Mouse (Mus musculus): ENCODE data around the gene Kifap3.

Kifap3 gene

DNA sequence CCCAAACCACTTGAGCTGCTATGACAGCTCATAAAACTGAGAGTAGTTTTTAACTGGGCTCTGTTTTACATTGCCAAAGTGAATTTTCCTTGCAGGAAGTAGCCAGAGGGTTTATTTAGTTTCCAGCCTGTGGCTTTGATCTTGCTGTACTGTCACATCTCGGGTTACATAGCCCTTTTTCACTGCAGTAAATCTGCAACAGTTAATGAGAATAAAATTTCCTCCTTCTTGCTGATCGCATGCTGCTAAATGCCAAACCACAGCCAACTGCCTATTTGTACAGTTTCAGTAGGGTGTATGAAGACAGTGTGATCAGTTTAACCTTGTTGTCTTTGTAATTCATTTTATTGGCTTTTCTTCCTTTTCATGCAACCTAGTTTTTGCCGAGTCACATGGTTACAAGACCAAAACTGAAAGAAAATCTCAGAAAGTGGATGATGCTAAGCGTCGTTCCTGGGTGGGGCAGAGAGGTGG, 118.9 kb downstream of the Kifap3 start:
- no peak for DNase-seq

DNA sequence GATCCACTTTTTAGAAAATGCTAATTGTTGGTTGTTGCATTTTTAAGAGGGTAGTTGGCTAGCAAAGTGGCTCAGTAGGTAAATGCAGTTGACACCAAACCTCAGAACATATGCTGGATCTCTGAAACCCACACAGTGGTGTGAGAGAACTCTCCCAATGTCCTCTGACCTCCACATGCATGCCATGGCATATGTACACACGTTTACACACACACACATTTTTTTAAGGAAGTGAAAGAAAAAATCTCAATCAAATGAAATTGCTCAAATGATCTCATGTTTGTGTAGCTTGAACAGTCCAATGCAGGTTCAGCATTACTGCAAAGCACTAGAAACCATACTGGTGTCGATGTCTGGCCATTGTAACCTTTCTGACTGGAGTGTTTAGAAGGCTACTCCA, 120.2 kb downstream of the Kifap3 start:
- no peak for DNase-seq

DNA sequence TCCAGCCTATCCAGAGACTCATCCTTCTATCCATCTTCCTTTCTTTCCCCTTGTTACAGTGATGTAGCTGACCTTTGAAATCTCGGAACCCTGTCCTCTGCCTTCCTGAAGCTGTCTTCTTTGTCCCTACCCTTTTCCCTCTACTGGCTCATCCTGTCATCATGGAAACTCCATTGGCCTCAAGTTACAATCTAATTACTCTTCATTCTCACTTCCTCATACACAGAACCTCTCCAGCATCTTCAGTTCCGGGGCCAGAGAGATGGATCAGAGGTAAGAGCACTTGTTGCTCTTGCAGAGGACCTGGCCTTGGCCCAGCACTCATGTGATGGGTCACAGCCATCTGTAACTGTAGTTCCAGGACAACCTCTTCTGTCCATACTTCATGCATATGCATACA, 120.8 kb downstream of the Kifap3 start:
- DNase-seq, result no peak

DNA sequence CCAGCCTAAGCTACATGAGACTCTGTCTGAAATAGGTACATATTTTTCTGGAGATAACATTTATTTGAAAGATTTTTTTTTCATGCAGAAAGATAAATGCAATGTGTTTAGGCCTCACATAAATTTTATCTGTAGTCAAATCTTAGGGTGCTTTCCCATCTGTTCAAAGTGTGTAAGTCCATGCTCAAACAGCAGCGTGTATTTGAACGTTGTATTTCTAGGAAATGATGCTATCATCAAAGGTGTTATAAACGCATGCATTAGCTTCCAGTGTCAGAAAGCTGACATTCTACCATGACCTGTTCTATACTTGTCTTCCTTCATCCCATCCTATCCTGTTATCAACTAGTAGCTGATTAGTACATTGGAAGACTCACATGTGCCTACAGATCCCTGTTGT, 124.0 kb downstream of the Kifap3 start:
- no peak for DNase-seq

DNA sequence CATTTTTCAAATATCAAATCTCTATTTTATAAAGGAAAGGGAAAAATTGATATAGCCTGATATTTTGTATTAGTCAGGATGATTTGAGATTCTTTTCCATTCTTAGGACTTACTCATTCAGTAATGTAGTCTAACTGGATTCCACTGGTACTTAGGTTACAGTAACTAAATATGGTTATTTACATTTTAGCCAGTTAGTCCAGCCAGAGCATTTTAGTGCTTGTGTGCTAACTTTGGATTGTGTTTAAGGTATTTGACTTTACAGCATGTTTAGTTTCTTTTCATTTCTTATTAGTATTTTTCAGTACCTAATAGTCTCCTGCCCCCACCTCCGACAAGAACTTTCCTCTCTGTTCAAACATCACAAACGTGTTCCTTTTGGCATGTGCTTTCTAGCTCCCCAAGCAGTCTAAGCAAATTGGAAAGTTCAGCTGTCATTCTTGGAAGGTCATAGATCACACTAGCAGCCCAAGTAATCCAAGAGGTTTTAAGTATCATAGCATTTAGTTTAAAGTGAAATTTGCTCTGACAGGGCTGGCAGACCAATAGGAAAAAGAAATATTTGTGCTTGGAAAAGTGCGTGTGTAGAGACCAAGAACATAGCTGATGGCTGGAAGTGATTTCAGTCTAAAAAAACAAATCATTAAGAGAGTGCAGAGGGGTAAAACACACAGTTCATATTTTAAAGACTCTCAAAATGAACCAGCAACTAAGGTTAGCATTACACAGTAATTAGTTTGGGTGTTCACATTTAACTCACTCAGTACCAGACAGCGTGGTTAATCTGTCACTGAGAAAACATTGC, 127.8 kb downstream of the Kifap3 start:
- DNase-seq, result no peak

DNA sequence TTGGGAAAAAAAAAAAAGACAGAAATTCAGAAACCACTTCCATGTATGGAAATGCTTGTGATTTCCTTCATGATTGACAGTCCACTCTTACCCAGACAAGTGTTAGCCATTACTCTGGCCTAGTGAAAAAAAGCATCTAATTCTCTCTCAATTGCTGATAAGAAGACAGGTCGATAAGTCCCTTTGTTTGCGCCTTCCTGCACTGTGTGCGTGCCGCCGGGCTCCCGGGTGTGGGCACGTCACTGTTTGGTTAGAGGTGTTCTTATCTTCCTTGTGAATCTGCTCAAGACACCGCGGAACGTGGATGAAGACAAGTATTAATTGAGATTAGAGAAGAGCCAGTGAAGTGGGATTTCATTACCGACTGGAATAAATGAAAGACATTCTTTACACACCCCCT, 129.0 kb downstream of the Kifap3 start:
- DNase-seq, result no peak

DNA sequence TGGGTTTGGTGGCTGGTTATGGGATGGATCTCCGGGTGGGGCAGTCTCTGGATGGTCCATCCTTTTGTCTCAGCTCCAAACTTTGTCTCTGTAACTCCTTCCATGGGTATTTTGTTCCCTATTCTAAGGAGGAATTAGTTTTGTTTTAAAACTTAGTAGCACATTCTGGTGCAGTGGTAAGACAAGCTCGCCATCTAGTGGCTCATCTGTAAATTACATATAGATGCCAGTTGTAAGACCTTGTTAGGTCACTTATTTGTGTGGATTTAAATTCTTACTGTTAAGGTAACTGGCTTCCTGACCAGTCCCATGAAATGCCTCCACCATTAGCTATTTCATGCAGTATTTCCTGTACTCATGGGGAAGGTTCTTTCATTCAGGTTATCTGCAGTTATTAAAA, 131.0 kb downstream of the Kifap3 start:
- peak; percentile 39 for DNase-seq

DNA sequence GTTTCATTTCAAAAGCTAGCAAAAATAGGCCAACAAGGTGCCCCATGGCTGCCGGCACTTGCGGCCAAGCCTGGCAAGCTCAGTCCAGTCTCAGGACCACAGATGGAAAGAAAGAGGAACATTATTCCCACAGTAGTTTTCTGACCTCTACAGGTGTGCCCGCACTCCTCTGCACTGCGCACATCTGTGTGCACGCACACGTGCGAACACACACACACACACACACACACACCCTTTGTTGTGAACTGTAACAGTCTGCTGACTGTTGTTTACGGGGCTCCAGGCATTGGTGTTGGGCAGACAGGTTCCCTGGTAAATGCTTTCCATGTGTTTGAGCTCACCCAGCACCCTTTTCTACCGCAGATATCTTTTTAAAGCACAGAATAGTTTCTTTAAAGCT, 131.4 kb downstream of the Kifap3 start:
- no peak for DNase-seq

DNA sequence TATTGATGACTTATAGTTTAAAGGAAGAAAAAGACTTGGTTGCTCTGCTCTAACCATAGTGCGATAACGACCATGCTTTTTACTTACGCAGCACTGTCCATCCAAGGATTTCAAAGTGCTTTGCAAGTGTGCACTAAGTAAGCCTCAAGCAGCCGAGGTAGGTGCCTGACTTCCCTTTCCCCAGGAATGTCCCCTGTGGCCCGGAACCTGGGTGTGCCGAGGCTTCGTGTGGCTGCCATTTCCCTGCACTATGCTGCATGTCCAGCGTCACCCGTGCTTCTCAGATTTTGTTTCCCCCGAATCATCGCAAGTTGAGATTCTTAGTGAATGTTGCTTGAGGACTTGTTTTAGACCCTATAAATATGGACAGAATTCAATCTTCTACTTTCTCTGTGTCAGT, 132.6 kb downstream of the Kifap3 start:
- no peak for DNase-seq

DNA sequence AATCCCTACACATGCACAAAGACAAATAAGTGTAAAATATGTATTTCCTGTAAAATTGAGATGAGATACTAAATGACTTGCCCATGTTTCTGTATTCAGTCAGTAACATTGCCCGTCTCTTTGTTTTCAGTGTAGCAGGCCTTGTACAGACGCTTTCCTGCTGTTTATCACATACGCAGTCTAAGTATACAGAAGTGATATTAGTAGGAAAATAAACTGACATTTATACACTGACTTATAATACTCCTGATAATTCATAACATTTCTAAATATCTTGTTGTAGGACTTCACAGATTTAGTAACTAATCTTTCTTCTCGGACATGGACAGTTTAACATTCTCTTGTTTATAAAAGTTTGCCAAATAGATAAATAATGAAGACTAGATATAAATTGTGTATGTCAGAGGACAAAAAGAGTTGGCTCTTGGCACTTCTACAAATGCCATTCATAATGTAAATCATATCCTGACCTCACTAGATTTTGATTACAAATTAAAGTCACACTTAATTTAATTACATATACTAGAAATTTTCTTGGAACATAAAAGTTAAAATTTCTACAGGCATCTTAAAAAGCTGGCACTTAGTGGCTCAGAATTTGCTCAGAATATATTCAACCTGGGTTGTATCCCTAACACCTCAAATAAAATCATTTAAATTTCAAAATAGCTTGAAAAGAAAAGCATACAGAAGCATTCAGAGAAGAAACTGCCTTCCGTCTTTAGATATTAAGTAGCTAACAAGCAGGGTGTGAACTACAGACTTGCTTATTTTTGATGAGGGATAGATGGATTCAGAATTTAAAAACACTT, 138.2 kb downstream of the Kifap3 start:
- DNase-seq, result no peak

DNA sequence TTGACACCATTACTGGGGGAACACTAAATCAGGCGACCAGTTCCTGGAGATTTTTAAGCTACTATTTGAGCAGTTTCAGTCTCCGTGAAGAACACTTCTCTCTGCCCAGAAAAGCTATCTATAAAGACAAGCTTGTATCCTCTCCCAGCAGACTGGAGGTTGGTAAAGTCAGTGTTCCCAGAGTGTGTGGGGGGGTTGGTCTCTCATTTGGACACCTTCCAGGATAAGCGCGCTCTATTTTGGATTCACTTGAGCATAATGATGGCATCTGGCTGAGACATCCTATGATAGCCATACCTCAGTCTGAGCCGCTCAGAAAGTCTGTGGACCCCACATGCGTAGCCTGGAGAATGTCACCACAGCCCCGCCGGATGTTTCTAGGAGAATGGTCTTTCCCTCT, 144.7 kb downstream of the Kifap3 start:
- DNase-seq, result no peak

DNA sequence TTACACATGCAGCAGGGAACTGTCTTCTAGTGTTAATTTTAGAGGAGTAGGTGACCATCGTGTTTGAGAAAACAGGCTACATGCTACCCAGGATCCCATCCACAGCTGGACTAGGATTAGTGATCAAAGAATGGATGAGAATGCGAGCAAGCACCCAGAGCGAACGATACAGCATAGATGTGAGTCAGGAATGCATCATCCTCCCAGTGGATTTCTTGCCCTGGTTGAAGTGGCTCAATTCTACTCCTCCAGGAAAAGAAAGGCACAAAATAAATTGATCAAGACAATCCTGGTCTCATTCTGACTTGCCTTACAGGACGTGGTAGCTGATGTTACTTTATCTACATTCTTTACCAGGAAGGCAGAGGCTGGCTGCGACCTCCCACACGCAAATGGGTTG, 149.5 kb downstream of the Kifap3 start, which contains the start of gene Scyl3:
TSS of gene Scyl3 (plus strand) at position 255 of the 400 bp plus-strand sequence.
- DNase-seq, result no peak

DNA sequence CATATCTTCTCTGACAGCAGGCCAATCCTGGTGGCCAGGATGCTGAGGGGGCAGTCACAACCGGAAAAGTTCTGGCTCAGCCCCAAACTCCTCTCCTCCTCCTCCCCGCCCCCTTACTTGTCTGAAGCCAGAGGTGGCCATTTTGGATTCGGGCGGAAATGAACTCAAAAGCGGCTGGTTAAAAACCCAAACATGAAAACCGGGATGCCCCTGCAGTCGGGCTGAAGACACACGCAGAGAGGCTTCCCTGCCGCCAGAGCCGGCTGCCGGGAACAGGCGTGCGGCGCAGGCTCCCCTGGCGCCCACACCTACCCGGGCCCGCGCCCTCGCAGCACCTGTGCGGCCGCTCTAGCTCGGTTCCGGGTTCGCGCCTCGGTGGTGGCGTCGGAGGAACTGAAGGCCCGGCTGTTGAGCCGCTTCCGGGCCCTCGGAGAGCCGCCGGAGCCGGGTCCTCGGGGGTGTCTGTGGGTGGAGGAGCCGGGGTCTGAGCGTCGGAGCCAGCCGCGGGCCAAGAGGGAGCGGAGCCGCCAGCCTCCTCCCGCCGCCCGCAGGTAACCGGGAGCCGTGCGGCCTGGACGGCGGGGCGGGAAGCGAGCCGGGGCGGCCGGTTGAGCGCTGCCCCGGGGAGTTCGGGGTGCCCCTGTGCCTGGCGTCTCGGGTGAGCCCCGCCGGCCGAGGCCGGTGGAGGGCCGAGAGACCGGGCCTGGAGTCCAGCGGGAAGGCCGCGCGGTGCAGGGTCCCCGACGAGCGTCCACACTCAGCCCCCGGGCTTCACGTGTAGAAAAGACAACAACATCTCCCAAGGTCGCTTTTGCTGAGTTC, 150.5 kb downstream of the Kifap3 start:
- peak; percentile 94 for DNase-seq

DNA sequence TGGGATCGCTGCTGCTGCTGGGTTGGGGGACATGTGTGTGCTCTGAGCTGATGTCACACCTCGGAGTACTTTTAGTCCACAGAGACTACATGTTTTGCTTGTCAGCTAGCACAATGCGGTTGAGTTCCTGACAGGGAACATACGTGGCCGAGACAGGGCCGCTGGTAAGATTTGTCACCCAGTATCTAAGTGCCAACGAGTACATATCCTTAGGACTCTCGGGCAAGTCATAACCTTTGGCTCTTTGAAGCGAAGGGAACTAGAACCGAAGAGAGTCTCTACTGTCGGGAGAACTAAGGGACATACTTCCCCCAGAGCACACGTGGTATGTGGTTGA, 151.0 kb downstream of the Kifap3 start:
- no peak for DNase-seq

DNA sequence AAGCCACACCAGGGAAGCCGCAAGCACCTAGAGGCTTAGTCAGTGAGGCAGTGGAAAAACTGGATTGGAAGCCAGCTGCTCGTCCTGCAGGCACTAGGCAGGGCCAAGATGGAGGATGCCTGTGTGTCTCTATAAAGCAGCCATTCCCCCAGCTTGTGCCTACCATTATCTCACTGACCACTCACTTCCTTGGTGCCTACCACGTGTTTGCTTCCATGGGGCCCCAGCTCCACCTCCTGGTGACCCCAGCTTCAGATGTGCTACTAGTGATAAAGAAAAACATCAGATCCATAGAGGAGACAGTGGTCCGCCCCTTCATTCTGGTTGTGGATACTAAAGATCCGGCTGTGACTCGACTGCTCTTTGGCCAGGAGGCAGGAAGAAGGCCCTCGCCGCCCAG, 152.4 kb downstream of the Kifap3 start:
- DNase-seq, result no peak

DNA sequence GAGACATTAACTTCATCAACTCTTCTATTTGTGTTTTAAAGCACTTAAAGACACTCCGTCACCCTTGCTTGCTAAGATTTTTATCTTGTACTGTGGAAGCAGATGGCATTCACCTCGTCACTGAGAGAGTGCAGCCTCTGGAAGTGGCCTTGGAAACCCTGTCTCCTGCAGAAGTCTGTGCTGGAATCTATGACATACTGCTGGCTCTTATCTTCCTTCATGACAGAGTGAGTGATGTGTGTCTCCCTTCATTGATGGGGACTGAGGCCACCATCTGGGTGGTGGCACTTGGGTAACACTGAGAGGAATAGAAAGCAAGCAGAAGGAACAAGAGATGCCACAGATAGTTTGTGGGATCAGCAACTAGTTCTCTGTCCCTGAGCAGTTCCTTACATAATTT, 155.2 kb downstream of the Kifap3 start:
- no peak for DNase-seq

DNA sequence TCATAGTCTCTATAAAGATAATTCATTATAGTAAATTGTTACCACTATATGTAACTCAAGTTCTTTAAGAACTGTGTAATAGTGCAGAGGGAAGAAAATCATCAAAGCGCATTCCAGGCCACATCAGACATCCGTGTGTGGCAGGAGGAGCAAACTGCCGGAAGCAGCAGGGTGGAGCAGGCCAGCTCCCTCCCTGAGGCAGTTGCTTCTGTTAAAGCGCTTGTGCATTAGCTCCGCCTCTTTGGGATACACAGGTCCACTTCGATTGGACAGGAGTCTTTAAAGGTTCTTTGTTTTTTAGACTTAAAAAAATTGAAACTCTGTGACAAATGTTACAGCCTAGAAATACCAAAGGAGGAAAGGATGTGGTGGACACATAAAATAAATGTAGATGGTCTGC, 162.7 kb downstream of the Kifap3 start:
- DNase-seq, result no peak

DNA sequence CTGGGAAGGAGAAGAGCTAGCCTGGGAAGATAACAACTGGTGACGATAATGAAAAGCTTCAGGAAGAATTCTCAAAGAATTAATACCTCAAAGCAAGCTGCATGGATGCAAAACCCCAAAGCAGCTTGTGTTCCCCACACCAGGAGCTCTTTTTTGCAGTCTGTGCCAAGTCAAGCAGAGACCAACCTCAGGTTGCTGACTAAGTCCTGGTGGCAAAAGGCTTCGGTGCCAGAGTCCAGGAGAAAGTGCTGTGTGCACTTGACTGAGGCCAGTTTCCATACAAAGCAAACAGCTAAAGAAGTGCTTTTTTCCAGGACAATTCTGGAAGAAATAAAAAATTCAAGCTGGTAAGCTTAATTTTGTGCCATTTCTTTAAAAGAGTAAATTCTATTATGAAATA, 174.0 kb downstream of the Kifap3 start:
- DNase-seq, result peak; percentile 14

DNA sequence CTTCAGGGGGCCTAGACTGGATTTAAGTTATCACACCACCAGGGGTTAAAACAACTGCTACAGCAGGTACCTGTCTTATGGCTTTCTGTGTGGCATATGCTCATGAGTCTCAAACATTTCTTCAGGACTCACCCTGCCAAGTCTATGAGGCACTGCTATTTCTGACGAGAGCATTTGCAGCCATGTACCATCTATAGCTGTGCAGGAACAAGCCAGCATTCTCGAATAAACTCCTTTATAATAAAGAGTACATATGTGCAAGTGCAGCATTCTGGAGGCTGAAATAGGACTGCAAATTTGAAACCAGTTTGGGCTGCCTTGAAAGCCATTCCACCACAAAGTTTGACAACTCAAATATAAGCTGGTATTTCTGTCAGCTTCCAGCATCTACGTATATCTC, 178.7 kb downstream of the Kifap3 start:
- DNase-seq, result no peak

DNA sequence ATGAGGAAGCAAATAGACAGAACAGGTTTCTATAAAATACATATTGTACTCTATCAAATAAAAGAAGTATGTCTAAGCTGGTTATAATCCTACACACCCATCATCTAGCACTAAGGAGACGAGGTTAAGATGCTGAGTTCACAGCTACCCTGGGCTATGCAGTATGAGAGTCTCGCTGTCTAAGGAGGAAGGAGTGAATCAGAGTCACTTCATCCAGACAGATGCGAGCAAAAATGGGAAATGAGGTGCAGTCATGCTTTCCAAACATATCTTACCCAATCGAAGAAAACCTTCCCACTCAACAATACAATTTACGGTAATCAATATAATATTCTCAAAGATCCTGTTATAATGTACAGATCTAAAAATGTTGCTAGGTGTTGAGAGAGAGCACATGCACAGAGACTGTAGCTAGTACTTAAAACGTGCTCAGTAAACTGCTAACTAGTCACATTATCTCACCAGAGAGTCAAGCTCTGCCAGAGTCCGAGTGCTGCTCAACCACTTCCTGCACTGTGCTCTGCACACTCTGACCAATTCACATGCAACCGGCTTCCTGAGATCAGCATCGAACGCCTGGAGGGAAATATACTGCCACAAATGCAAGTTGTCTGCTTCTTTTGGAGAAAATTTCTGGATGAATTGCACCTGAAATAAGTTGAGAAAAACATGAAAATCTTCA, 184.8 kb downstream of the Kifap3 start:
- no peak for DNase-seq
